Comparison of ENCODE assay signal across 17 mouse cellular contexts in genomic region chr5:36371731-36372130, GRCm38 (mm10). TPM values are rescaled to one million over a fixed set of nuclear protein-coding genes. Genes with fewer than 3 reads are reported as not detected.
"Had no signal": no experiment of that assay in that cellular context is flagged by ENCODE, and none has a peak within 500 bp of the region (broad histone marks: within the 10 kb centered on the region; RNA-seq: fewer than 3 reads in every experiment).

No protein-coding gene starts in this region.

- H3K4me3 ChIP-seq: limb, embryonic 12.5 days; liver, embryonic 13.5 days; lung, embryonic 15.5 days; myocyte; neural tube, embryonic 15.5 days had no signal

- H3K9ac ChIP-seq: limb, embryonic 12.5 days; liver, embryonic 13.5 days; liver, postnatal 0 days; lung, embryonic 15.5 days; neural tube, embryonic 15.5 days had no signal

- H3K4me2 ChIP-seq: limb, embryonic 12.5 days; liver, embryonic 13.5 days; lung, embryonic 15.5 days; neural tube, embryonic 15.5 days had no signal

- H3K27me3 ChIP-seq: limb, embryonic 12.5 days; liver, embryonic 13.5 days; lung, embryonic 15.5 days had no signal

- DNase-seq: kidney, adult 11 months; kidney, postnatal 36 days; liver; liver, embryonic 13.5 days; liver, postnatal 0 days; lung, postnatal 14 days; midbrain, embryonic 14.5 days; right cerebral cortex, adult 18-20 months; right cerebral cortex, postnatal 25 days had no signal

- H3K27ac ChIP-seq: kidney, postnatal 0 days; liver, embryonic 13.5 days; lung, embryonic 15.5 days; macrophage; neural tube, embryonic 15.5 days; stomach, postnatal 0 days had no signal

- H3K9me3 ChIP-seq: limb, embryonic 12.5 days; liver, embryonic 13.5 days; lung, embryonic 15.5 days; neural tube, embryonic 15.5 days had no signal

- H3K36me3 ChIP-seq: limb, embryonic 12.5 days; liver, embryonic 13.5 days; lung, embryonic 15.5 days; neural tube, embryonic 15.5 days had no signal

- ATAC-seq: liver, postnatal 0 days had no signal

RNA-seq across cellular contexts. Expression of gene Sorcs2, which starts 26.2 kb away (rescaled TPM):
- total RNA-seq: megakaryocyte-erythroid progenitor cell, adult 5-6 weeks had no signal
- polyA plus RNA-seq: macrophage had no signal
